Comparison of ENCODE assay signal across 8 mouse cellular contexts in genomic region chr19:10266196-10266850, GRCm38 (mm10). TPM values are rescaled to one million over a fixed set of nuclear protein-coding genes. Genes with fewer than 3 reads are reported as not detected.
DNase-seq lines count a peak whose midpoint lies in the region; ATAC-seq and TF ChIP-seq lines count a peak whose summit lies in the region.

No protein-coding gene starts in this region.

- no peak overlapping the region for H3K4me3 ChIP-seq in forebrain, postnatal 0 days (ENCODE audit: low read depth, low read length)
- no peak overlapping the region for H3K4me3 ChIP-seq in hindbrain, embryonic 11.5 days (ENCODE audit: low read depth, low read length)

- H3K9me3 ChIP-seq in forebrain, postnatal 0 days (ENCODE audit: low read length) = no peaks in the 10 kb centered on the region
- H3K9me3 ChIP-seq in hindbrain, embryonic 11.5 days (ENCODE audit: control insufficient read depth, low read length) = no peaks in the 10 kb centered on the region

- H3K36me3 ChIP-seq in forebrain, postnatal 0 days (ENCODE audit: insufficient read depth) = peaks cover 26% of the 10 kb centered on the region
- H3K36me3 ChIP-seq in hindbrain, embryonic 11.5 days (ENCODE audit: control insufficient read depth, insufficient read depth, low read length) = no peaks in the 10 kb centered on the region

- no peak overlapping the region for H3K9ac ChIP-seq in forebrain, postnatal 0 days
- no peak overlapping the region for H3K9ac ChIP-seq in hindbrain, embryonic 11.5 days (ENCODE audit: low read depth, low read length)

- H3K4me2 ChIP-seq in forebrain, postnatal 0 days (ENCODE audit: low read depth) = no peak overlapping the region
- H3K4me2 ChIP-seq in hindbrain, embryonic 11.5 days (replicated peaks; ENCODE audit: low read depth, low read length) = no peak overlapping the region

- ATAC-seq in forebrain, postnatal 0 days = peak; percentile 53; the same call in 1 of the 2 replicates
- ATAC-seq in hindbrain, embryonic 11.5 days (ENCODE audit: low FRiP score) = peak; percentile 68; the same call in 1 of the 2 replicates

- TF ChIP-seq CTCF in forebrain, postnatal 0 days (IDR thresholded peaks at IDR 0.05; ENCODE audit: low read depth) = peak; percentile 73

- H3K4me1 ChIP-seq in forebrain, postnatal 0 days (ENCODE audit: insufficient read depth) = no peaks in the 10 kb centered on the region
- peaks cover 5% of the 10 kb centered on the region for H3K4me1 ChIP-seq in hindbrain, embryonic 11.5 days (replicated peaks; ENCODE audit: control insufficient read depth, insufficient read depth, low read length)

- no peaks in the 10 kb centered on the region for H3K27me3 ChIP-seq in forebrain, postnatal 0 days (ENCODE audit: insufficient read depth, low read length)
- H3K27me3 ChIP-seq in hindbrain, embryonic 11.5 days (ENCODE audit: control insufficient read depth, insufficient read depth, low read length) = peaks cover 6% of the 10 kb centered on the region

- WGBS in forebrain, postnatal 0 days = 22% methylated on average over 14 of the region's 14 CpGs
- whole genome bisulfite sequencing in hindbrain, embryonic 11.5 days = 25% methylated on average over 14 of the region's 14 CpGs

- H3K27ac ChIP-seq in forebrain, postnatal 0 days (ENCODE audit: low read depth, low read length) = peak overlapping the region; percentile 9; the same call in 1 of the 2 replicates
- H3K27ac ChIP-seq in hindbrain, embryonic 11.5 days (ENCODE audit: low read depth, low read length) = no peak overlapping the region

- DNase-seq in MN1 (ENCODE audit: low spot score) = peak; percentile 82
- DNase-seq in cerebellum, adult 11-12 months = peak; percentile 47
- peak; percentile 59 for DNase-seq in forebrain, postnatal 0 days
- peak; percentile 82 for DNase-seq in hindbrain, embryonic 11.5 days (ENCODE audit: low spot score)
- DNase-seq in layer of hippocampus, postnatal 25 days (ENCODE audit: extremely low spot score in 1 of 2, low spot score in 1 of 2) = peak; percentile 52 to 76
- peak; percentile 92 for DNase-seq in lung, postnatal 14 days
- peak; percentile 25 for DNase-seq in retina, adult 2 months (ENCODE audit: low read depth, low spot score)
- peak; percentile 75 for DNase-seq in urinary bladder, adult 2 months (ENCODE audit: low spot score)

RNA-seq across cellular contexts. Expression of gene Myrf, which starts 25.8 kb away (rescaled TPM):
- 0.54 and 0.81 TPM in 2 replicates for total RNA-seq in forebrain, postnatal 0 days (2014; rRNA removed)
- 0.20 and 0.47 TPM in 2 replicates for polyA plus RNA-seq in forebrain, postnatal 0 days (2015; fragmentation: Nextera tagmentation; extraction: Ambion mirVana)
- 1.3 and 1.6 TPM in 2 replicates for polyA plus RNA-seq in hindbrain, embryonic 11.5 days (2014; fragmentation: Nextera tagmentation; extraction: Ambion mirVana)
- 10 to 100 TPM; 30.5 to 32.4 TPM for total RNA-seq in layer of hippocampus, postnatal 25 days (2021)
- polyA plus RNA-seq in urinary bladder, adult 2 months (2012; rRNA removed) = 3.8 and 4.3 TPM in 2 replicates

RNA-seq across cellular contexts. Expression of gene Dagla, which starts 38.4 kb away (rescaled TPM):
- 17.4 and 21.8 TPM in 2 replicates for total RNA-seq in forebrain, postnatal 0 days (2014; rRNA removed)
- polyA plus RNA-seq in forebrain, postnatal 0 days (2015; fragmentation: Nextera tagmentation; extraction: Ambion mirVana) = 8.2 and 11.2 TPM in 2 replicates
- 1.5 and 1.8 TPM in 2 replicates for polyA plus RNA-seq in hindbrain, embryonic 11.5 days (2014; fragmentation: Nextera tagmentation; extraction: Ambion mirVana)
- total RNA-seq in layer of hippocampus, postnatal 25 days (2021) = 100 to 1,000 TPM; 121 to 142 TPM
- 5.5 and 6.4 TPM in 2 replicates for polyA plus RNA-seq in urinary bladder, adult 2 months (2012; rRNA removed)

Comparison
In these comparisons a context has a peak if more than half of its experiments do, and no peak if none do; other contexts are left out.
1. DNase-seq: peak in every context shown above with its lines; median percentile 92 in lung, postnatal 14 days; 82 in MN1; 82 in hindbrain, embryonic 11.5 days; 75 in urinary bladder, adult 2 months; 64 in layer of hippocampus, postnatal 25 days; 59 in forebrain, postnatal 0 days; 47 in cerebellum, adult 11-12 months; 25 in retina, adult 2 months.